Mouse (Mus musculus) cerebellum, postnatal 4 days (tissue): ENCODE results near the gene Spast.
"Not testable (repeated sequence)": the region's sequence is repeated elsewhere in the genome, so short reads cannot be mapped to it uniquely, and the experiment has no call there.

Experiments used
- DNase-seq, 2 experiments: peaks; one replicate each; pipeline ENCODE4 v3.0.0; 2022; ENCODE audit warnings: low spot score in 2 of 2, mixed read lengths in 1 of 2

Gene Spast

DNA sequence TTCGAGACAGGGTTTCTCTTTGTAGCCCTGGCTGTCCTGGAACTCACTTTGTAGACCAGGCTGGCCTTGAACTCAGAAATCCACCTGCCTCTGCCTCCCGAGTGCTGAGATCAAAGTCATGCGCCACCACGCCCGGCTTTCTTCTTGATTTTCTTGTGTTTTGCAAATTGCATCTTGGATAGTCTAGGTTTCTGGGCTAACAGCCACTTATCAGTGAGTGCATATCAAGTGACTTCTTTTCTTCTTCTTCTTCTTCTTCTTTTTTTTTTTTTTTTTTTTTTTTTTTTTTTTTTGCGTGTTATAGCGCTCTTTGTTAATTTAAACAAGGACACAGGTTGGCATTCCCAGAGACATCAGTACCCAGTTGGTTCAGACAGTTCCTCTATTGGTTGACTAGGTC, 11.6 kb upstream of the Spast start:
- not testable (repeated sequence) for DNase-seq

DNA sequence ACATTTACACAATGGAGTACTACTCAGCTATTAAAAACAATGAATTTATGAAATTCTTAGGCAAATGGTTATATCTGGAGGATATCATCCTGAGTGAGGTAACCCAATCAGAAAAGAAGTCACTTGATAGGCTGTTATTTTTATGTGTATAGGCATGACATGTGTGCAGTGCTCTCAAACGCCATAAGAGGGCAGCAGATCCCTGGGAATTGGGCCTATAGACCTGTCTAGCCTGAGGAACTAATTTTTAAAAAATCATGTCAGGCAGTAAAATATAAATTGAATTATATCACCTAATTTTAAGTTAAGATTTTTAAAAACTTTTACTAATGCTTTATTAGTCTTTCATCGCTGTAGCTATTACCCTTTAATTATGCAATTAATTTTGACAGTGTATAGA, 10.6 kb upstream of the Spast start:
- peak in 1 of 2 experiments; percentile 52 for DNase-seq

DNA sequence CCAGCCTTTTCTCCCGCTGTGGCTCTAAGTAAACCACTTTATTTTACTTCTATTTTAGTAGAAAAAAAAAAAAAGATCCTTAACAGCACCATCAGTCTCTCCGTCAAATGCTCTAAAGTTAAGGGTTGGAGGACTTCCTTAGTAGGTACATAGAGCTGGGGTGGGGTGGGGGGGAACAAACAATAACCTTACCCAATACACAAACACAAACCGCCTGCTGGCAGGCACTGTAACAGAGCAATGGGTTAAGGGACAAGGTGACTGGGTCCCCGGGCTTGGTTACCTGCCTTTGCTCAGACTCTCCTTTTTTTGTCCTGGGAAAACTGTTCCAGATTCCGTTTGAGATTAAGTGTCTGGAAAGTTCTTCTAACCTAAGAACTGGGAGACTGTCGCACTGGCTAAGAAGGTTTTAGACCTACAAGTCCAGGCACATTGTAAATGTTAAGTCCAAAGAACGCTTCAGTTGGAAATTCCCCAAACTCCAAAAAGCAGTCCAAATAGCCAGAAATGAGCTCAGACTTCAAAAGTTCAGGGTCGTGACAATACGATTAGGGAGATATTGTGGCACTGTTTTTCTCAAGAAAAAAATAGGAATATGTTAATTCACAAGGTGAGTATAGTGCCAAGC, 7.6 kb upstream of the Spast start:
- DNase-seq, result no peak

DNA sequence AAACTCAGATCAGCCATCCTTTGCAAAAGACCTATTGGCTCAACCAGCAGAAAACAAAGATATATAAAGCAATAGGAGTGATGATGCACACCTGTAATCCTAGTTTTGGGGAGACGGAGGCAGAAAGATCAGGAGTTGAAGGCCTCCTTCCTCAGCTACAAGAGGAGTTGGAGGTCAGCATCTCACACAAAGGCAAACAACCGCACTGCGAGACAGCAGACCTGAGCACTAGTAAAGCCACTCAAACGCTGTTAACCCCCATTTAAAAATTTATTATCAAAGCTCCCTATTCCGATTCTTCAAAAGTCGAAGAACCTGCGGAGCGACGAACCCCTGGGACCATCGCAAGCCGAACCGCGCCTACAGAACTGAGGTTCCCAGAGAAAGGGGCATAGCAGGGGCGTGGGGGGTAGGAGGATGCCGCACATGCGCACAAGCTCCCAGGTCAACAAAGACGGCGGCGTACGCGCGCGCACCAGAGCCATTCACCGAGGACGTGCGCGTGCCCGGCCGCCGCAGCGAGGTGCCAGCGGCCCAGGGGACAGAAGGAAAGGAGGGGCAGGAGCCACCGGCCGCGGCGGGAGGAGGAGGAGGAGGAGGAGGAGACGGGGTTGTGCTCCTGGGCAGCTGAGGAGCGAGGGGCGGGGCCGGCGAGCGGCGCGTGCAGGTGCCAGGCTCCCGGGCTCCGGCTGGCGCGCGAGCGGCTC, 409 bp upstream of the Spast start:
- DNase-seq, result peak; percentile 91 to 95

DNA sequence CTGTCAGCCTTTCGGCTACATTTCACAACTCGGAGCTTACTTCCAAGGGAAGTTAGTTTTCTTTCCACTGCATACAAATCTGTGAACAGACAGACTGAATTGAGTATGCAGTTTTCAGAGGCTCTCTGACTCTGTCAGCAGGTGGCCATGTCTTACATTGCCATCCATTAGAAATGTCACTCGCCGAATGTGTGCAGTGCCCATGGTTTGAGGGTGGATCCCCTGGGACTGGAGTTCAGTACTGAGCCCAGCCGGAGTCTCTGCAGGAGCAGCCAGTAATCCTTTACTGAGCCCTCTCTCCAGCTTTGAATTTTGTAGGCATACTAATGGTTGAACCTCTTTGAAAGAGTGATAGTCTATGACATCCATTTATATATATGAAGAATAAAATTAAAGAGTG, 2.4 kb downstream of the Spast start:
- DNase-seq, result no peak

DNA sequence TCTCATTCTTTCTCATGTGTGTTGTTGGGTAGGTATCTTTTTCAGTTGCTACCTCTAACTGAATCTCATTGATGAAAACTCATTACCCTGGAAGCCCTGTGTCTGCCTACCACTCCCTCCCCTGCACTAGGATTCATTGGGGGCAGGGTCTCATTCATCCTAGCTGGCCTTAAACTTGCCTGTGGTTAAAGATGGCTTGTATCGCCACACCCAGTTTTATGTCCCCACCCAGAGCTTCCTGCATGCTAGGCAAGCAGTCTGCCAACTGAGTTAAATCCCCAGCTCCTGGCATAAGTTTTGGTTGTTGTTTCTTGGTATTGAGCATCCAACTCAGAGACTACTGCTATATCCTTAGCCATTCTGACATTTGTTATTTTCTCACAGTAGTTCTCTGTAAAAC, 24.8 kb downstream of the Spast start:
- DNase-seq, result no peak

DNA sequence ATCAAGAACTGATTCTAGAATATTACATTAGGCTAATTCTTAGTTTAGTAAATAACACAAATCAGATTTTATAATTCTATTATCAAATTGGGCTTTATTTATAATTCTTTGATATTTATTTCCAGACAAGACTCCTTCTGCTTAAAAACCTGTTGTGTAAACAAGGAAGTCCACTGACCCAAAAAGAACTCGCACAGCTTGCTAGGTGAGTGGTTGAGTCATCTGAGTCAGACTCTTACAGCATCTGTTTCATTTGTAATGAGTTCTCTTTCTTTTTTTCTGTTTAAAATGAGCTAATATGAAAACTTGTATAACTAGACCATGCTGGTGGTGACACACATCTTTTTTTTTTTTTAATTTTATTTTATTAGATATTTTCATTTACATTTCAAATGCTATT, 38.1 kb downstream of the Spast start:
- no peak for DNase-seq

DNA sequence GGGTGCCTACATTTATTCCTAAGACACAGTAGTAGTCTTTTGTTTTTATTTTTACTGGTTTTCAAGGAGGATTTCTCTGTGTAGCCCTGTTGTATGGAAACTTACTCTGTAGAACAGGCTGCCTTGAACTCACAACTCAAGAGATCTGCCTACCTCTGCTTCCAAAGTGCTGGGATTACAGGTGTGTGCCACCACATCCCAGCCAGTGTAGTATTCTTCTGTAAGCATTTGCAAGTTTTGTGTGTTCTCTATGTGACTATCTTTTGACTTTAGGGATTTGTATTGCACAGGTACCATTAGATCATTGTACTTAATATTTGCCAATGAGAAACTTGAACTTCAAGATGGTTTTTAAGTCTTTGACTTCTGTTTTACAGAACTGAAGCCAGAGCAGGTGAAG, 47.9 kb downstream of the Spast start:
- DNase-seq, result no peak

DNA sequence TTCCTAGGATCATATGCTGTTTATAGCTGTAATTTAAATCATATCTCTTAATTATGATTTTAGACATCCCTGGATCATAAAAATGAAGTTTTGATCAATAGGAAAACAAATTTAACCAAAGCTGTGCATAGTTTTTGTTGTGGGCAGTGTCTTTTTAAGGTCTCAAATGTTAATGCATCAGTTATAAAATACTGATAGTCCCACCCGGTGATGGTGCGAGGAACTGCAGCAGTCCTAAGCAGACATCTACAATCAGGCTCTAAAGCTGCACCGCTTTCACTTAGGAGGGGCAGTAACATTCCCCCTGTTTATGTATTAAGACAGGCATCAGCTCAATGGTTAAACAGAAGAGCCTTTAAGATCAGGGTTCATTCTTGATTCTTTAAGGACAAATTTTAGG, 51.1 kb downstream of the Spast start:
- no peak for DNase-seq

DNA sequence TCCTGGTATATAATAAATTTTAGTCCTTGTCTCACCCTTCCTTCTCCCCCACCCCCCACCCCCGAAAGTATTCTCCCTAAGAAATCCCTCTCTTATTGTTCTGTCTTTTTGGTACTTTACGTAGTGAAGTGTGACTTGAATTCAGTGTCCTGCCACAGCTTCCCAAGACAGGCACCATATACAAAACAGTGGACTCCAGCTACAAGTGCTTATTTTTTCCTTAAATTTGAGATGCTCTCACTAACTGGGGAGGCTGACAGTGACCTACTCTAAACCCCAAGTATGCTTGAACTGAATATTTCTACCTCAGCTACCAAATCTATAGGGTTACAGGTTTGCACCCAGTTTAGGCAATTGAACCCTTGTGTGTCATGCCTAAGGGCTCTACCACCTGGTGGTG, 55.6 kb downstream of the Spast start:
- DNase-seq, result no peak

DNA sequence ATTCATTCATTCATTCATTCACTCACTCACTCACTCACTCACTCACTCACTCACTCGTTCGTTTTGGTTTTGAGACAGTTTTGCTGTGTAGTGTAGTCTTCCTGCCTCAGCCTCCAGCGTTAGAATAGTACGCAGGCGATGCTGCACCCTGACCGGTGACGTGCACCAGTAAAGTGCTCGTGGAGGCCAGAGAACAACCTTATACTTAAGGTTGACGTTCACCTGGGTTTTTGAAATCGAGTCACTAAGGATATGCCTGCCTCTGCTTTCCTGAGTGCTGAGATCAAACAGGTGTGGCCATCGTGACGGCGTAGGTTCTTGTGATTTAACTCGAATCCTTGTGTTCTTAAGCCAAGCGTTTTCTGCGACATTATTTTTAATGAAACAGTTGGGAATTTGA, 56.1 kb downstream of the Spast start:
- no peak for DNase-seq

DNA sequence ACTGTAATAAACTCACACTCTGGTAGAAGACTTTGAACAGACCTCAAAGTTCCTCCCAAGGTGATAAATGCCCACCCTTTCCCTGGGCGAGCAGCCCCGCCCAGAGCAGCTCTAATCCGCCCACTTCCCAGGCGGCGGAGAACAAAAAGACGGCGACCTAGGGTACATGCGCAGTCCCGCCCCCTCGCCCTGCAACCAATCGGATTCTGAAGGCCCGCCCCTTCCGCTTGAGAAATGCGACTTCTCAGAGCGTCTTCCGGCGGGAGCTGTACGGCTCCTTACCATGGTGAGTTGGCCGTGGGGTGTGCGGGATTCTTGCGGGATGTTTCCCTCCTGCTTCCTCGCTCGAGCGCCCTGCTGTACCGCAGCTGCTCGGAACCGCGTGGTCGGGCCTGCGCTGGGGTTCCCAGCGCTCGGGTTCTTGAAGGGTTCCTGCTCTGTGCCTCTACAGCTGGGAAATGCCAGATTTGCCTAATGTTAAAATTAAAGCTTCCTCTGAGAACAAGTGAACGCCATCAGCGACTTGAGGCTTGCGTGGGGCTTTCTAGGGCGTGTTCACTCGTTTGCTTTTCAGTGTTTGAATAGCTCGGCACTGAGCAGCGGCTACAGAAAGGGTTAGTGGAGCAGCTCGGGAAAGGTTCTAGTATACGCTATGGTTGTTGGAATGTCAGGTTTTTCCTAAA, 56.7 kb downstream of the Spast start, which contains the start of gene Slc30a6:
Gene Slc30a6, plus strand, starts transcription at position 226 of the 683 bp plus-strand sequence.
- peak; percentile 86 to 95 for DNase-seq

DNA sequence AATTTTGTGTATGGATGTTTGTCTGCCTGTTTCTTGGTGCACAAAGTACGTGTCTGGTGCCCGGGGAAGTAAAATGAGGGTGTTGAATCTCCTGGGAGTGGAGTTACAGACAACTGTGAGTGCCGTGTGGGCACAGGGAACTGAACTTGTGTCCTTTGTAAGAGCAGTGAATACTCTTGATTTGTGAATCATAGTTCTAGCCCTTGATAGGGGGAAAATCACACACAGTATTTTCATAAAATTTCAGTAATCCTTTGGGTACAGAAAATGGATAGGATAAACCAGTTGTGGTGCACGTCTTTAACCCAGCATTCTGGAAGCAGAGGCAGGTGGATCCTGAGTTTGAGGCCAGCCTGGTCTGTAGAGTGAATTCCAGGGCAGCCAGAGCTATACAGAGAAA, 58.0 kb downstream of the Spast start:
- DNase-seq, result no peak

DNA sequence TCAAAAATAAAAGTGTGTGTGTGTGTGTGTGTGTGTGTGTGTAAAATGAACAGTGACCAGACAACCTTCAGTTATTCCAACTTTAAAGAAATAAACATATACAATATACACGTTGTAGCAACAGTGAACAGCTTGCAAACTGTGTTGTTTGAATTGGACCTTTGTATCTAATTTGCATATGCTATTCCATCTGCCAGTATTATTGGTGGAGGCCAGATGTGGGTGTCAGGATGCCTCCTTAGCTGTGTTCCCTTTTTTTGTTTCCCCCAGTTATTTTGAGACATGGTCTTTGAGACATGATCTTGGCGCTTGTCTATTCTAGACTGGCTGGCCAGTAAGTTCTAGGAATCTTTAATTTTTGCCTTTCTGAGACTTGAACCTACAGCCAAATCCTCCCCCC, 58.4 kb downstream of the Spast start:
- no peak for DNase-seq

DNA sequence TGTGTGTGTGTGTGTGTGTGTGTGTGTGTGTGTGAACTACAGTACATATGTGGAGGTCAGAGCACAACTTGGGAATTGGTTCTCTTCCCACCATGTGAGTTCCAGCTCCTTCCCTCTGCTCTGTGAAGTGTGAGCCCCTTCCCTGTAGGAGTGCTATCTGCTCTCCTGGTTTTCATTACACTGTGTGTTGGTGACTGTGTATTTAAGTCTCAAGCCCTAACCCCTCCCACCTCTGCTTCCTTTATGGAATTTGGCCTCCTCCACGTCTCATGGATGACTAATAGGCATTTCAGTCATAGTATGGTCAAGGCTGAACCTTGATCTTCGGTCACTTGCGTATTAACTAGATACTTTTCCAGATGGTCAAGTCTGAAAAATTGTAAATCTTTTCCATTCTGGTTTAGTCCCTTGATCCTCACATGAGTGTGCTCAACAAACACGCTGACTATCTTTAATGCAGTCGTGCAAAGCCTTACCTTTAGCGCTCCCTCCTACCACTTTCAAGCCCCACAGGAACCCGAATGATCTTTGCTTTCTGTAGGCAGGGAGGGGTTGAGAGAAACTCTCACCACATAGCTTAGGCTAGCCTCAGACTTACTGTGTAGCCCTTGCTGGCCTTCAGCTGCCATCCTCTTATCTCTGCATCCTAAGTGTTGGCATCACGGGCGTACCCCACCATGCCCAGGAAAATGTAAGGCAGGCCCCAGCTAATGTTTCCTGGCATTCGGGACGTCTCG, 63.9 kb downstream of the Spast start:
- no peak for DNase-seq

DNA sequence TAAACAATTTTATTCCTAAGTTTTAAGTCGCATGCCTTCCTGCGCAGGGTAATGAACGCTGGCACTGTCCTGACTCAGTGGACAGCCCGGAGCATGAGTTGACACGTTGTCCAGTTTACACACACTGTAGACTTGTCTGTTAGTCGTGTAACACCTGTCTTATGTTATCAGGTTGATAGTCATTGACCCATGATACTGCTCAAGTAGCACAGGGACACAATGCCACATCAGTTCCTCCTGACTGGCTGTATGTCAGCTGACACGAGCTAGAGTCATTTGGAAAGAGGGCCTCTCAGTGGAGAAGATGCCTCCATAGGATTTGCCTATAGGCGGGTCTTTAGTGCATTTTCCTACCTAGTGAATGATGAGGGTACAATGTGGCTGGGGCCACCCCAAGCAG, 67.7 kb downstream of the Spast start:
- no peak for DNase-seq

DNA sequence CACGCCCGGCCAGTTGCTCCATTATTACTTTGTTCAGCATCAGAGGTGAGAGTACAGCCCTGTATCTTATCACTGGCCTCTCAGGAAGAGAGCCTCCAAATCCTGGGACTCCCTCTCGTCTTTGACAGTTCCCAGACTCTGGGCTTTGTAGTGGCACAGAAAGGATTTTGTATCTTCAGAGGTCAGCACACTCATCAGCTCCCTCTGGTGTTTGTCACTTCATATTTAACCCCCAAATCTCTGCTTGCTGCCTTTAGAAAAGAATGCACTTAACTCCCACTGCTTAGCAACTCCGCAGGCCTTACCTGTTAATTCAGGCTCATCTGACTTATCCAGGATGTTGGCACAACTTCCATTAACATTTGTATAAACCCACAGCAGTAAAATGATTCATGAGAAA, 70.9 kb downstream of the Spast start:
- no peak for DNase-seq

DNA sequence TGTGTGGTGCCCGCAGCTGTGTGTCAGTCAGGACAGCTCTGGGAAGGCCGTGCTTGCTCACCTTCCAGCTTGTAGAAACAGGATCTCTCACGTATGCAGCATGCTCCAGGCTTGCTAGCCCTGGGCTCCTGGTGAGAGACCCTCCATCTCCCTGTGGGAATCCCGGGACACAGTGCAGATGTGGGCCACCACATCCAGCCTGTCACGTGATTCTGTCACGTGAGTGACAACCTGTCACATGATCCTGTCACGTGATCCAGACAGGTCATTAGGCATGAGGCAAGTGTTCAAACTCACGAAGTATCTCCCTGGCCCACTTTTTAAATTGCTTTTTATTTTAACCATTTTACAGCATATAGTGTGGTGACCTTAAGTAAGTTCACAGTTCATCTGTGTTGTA, 74.5 kb downstream of the Spast start:
- DNase-seq, result no peak

DNA sequence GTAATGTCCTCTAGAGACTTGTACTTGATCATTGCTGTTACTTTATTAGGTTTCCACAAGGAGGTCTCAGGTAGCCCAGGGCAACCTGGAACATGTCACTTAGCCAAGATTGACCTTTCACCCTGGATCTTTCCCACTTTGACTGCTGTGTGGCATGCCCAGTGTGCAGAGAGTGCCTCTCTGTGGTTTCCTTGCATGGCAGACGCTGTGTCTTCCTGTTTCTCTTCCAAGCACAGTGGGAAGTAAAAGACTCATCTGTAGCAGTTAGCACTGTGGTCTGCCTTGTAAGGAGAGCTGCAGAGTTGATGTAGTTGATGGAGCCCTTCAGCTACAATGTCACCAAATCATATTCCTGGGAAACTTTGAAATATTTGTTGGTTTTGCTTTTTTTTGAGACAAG, 75.9 kb downstream of the Spast start:
- DNase-seq, result no peak

DNA sequence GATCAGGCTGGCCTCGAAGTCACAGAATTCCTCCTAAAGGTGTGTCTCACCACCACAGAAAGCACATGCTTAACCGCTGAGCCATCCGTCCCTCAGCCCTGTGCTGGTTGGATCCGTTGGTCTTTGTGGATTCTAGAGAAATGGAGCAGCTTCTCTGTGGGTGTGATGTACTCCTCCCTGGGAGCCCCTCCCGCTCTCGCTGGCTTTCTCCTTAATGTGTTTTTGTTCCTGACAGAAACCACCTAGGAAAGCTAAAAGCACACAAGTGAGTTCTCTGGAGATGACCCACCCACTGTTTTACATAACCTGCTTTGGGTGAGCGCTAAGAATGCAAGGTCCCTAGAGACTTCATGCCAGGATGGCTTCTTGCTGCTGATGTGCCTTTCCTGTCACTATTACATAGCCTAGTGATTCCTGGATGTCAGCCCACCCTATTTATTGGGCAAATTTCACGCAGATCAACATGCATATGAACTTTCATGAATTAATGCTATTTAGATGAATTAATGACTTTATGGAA, 78.1 kb downstream of the Spast start:
- no peak for DNase-seq

DNA sequence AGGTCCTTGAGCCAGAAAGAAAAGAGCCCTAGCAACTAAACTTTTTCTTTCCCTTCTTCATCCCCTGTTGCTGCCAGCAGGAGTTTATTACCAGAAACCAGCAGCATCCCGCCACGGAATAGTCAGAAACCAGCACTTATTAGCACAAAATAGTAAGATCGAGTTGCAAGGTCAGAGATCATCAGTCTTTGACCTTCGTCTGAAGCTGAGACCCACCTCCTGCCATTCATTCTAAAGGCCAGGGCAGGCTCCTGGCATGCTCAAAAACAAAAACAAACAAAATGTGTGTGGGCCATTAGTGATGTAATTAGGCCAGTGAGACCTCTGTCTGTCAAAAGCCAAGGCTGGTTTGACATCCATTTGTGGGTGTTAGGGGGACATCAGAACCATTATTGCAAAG, 79.4 kb downstream of the Spast start:
- DNase-seq, result no peak

DNA sequence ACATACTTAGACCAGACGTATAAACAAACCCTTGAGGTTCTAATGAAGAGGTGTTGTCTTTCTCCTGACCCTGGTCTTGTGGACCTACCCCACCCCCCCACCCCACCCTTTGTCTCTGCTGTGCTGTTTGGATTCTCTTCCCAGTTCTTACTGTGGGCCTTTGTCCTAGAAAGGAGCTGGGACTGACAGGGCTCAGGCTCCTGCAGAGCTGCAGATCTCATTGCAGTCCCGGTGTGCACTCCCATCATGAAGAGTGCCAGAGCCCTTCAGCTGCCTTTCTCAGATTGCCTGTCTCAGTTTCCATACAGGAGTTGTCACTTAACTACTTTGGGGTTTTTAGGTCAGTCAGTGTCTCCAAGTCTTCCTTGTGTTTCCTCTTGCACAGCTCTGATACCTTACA, 81.9 kb downstream of the Spast start:
- no peak for DNase-seq
